Mouse (Mus musculus) mouse embryonic stem cell (cell line): Measurements from ENCODE around the gene Ccng1.
"Not testable (repeated sequence)": the region's sequence is repeated elsewhere in the genome, so short reads cannot be mapped to it uniquely, and the experiment has no call there.

Experiments
- in situ Hi-C, 2 experiments: fragments of 300-500 bp; cut with MboI; formaldehyde crosslinking; loops; 1 replicate in 1 of 2; 3 replicates in 1 of 2; pipeline ENCODE4 v1.14.3; 2019 to 2020; ENCODE audit warnings: low sequenced_read_pairs in 2 of 2, low pct_unique_long_range_greater_than_20kb in 1 of 2, mixed read lengths in 1 of 2; ENCODE audit not compliant: unreplicated experiment in 1 of 2

Ccng1 gene

DNA sequence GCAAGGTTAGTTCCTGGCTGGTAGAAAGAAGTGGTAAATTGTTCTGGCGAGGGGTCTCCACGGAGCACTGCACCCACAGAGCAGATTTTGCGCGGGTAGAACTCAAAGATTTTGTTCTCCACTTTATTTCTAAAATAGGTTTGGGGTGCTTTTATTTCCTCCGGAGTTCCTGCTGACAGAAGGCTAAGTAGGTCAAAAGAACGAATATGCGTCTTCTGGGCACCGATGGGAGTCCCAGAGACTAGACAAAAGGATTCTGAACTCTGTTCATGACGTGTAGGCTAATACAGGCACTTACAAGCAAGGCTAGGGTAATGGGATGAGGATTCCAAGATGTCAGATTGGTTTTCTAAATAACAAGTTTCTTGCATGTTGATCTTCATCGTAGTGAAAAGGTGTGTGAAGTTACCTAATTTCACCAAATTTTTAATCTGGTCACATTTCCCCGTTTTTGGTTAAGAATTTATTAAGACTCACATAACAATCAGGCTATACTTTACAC, 20.8 kb downstream of the Ccng1 start:
- in situ Hi-C loops: no loop called here

DNA sequence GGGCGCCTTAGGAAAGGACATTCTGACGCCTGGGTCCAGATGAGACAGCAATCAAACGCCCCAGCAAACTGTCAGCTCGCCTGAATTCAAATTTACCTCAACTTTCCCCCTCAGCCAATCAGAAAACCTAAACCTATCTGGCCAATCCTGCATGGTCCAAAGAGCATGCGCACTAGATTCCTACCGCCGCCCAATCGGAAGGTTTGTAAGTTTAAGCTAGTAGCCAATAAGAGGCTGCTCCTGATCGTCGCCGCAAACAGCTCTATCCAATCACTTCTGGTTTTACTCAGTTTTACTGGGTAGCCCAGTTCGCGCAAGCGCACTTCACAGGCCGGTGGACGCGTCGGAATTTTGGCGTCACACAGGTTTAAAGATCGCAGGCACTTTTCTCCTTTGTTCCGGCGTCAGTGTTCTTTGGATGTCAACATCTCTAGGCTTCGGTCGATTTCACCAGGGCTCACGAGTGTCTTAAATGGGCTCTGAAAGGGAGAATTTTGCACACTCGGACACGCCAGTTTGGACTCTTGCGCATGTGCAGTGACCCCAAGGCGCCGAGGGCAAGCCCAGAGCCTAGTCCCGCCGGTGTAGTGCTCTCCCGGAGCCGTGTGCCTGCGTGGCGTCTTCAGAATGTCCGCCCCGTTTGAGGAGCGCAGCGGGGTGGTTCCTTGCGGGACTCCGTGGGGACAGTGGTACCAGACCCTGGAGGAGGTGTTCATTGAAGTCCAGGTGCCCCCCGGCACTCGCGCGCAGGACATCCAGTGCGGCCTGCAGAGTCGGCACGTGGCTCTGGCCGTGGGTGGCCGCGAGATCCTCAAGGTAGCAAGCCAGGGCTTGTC, 21.6 kb downstream of the Ccng1 start, which contains the start of the genes Hmmr and Nudcd2:
Gene Hmmr, minus strand, starts transcription at position 84 of the 836 bp plus-strand sequence.
Gene Nudcd2, plus strand, starts transcription at position 329 of the 836 bp plus-strand sequence.
- in situ Hi-C loops: no loop called here

- in situ Hi-C loops: no loop called here
Observed at GRCm38 (mm10) chr11:40732997-40733338, 22.1 kb downstream of the Ccng1 start.

- in situ Hi-C loops: no loop called here
Observed at GRCm38 (mm10) chr11:40718324-40718723, 36.8 kb downstream of the Ccng1 start.

- in situ Hi-C loops: no loop called here
Observed at GRCm38 (mm10) chr11:40715524-40715923, 39.6 kb downstream of the Ccng1 start.

DNA sequence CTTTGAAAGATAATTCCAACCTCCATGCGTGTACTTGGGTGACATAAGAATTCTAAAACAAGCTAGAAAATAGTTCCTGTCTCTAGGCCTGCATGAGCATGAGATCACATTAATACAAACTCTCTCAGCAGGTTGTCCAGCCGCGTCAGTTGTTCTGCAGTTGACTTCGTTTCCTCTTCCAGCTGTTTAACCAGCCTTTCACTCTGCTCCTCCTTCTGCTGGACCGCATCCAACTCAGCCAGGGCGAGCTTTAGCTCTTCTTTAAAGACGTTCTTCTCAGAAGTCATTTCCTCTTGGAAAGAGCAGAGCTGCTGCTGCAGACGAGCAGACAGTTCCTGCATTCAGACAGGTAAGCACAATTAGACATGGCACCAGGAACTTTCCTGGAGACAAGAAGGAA, 41.3 kb downstream of the Ccng1 start:
- in situ Hi-C loops: no loop called here

DNA sequence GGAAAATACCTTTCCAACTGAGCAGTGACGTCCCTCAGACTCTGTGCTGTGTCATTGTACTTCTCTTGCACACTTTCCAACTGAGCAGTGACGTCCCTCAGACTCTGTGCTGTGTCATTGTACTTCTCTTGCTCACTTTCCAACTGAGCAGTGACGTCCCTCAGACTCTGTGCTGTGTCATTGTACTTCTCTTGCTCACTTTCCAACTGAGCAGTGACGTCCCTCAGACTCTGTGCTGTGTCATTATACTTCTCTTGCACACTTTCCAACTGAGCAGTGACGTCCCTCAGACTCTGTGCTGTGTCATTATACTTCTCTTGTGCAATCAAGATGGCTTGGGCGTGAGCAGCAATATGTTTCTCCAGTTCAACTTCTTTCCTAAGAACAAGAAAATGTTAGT, 45.2 kb downstream of the Ccng1 start:
- in situ Hi-C loops: not testable (repeated sequence)
